Mouse (Mus musculus) activated CD4-positive, CD25-positive, alpha-beta regulatory T cell, adult 4 months (primary cell): Measurements from ENCODE around the gene Nrf1. TPM values are rescaled to one million over a fixed set of nuclear protein-coding genes. Genes with fewer than 3 reads are reported as not detected.

ENCODE experiments used
- ATAC-seq: one replicate; pipeline ENCODE4 v1.8.0; 2017
- polyA plus RNA-seq, 2 experiments: library from polyadenylated mRNA; unstranded; fragments of 100-300 nt; shearing (Covaris generic); gene quantifications; one replicate each; pipeline ENCODE4 v1.2.1; 2017

Gene Nrf1
- polyA plus RNA-seq, 2 experiments from 2014 or later = 72.8 to 78.3 TPM

GRCm38 (mm10) chr6:30150471-30150870, 102.7 kb downstream of the Nrf1 start:
- ATAC-seq = no peak

- ATAC-seq = no peak
These were observed 104.4 kb downstream of the Nrf1 start for GRCm38 (mm10) chr6:30152163-30152562.

DNA sequence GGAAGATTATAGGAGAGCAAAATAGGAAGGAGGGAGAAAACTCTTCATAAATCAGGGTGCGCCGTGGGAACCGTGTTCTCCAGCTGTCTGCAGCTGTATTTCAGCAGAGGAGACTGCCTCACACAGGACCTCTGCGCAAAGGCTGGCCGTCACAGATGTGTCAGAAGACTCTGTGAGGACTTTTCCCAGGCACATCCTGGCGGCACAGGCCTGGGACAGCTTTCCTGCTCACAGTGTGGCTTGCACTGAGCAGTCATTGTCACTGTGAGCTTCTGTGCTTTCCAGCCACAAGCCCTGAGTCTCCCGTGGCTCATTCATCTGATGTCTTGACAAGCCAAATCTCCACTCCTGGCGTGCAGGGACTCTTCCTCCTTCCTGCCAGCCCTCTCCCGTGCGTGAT, 104.9 kb downstream of the Nrf1 start:
- no peak for ATAC-seq

GRCm38 (mm10) chr6:30153076-30153475, 105.3 kb downstream of the Nrf1 start:
- no peak for ATAC-seq

DNA sequence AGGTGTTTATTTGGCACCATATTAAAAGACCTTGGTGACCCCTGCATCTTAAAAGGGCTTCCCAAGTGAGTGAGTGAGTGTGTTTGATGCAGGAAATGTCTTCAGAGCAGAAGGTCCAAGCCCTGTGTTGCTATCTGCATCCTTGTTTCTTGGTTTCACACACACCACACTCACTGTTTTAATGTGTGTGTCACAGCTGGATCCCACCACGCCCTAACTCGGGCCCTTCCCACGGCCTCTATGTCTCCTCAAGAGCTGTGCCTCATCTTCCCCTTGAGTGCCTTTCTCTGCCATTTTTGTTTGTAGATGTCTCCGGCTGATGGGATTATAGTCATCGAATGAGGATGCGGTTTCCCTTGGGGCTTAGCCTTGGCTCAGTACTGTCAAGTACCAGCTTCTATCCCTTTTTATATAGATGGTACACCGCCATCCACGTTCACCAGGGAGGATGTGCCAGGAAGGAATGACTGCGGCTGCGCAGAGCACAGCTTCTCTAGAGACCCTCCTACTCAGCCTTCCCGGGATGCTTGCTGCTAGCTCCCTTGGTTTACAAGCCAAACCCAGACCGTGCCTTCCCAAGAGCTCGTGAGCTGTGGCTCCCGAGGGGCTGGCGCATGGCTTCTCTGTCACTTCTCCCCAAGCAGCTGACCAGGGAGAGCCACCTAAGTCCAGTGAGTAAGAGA, 106.1 kb downstream of the Nrf1 start:
- ATAC-seq = no peak

GRCm38 (mm10) chr6:30159516-30160045, 111.8 kb downstream of the Nrf1 start:
- ATAC-seq = no peak

DNA sequence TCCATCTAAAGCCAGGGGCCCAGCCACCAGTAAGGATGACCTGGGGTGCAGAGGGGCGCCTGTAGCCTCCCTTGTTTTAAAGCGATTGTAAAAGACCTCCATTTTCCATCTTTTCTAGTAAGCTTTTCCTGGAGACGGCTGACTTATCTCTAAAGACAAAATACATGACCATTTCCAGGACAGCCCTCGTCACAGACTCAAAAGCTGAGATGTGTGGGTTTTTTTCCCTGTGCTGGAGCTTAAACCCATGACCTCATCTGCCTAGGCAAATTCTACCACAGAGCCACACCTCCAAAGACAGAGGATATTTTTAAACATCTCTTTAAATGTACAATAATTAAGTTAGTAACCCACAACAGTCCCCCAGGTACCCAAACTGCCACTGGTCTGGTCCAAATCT, 112.6 kb downstream of the Nrf1 start:
- no peak for ATAC-seq

- ATAC-seq = no peak
These were observed 113.8 kb downstream of the Nrf1 start for GRCm38 (mm10) chr6:30161618-30162017.

GRCm38 (mm10) chr6:30162091-30162490, 114.3 kb downstream of the Nrf1 start:
- ATAC-seq = no peak

DNA sequence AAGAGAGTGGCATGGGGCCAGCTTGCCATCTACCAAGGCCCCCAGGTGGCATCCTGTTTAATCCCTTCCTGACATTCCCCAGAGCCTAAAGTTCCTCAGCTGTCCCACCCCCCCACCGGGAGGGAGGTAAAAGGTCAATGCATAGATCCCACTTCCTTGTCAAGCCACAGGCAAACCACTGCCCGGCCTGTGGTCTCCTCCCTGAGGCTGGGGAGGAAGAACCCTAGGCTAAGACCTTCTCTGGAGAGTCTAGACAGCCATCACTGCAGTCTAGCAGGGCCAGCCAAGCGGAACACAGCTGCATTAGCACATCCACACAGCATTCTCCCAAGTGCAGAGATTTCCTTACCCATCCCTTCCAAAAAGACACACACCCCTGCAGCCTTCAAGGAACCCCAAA, 118.6 kb downstream of the Nrf1 start:
- no peak for ATAC-seq

GRCm38 (mm10) chr6:30167192-30167591, 119.4 kb downstream of the Nrf1 start:
- ATAC-seq = no peak

- no peak for ATAC-seq
These were observed 120.5 kb downstream of the Nrf1 start for GRCm38 (mm10) chr6:30168275-30168674.

GRCm38 (mm10) chr6:30169148-30169547, 121.4 kb downstream of the Nrf1 start:
- ATAC-seq = no peak

GRCm38 (mm10) chr6:30171226-30171625, 123.4 kb downstream of the Nrf1 start:
- no peak for ATAC-seq

DNA sequence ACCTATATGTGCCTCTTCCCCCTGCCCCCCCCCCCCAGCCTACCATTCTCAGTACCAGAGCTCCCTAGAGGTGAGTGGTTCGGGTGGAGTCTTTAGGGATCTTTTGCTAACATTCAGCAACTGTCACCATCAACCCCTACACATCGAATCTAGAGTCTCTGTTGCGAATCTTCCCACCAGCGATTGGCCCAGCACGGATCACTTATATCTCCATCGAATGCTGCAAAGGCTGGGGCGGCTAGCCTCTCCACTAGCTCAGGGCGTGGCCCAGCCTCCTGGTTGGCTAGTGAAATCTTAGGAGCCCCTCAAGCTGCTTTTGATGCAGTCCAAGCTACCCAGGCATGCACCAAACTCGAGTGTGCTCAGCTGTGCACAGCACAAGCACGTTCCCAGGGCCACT, 124.2 kb downstream of the Nrf1 start:
- ATAC-seq = no peak

DNA sequence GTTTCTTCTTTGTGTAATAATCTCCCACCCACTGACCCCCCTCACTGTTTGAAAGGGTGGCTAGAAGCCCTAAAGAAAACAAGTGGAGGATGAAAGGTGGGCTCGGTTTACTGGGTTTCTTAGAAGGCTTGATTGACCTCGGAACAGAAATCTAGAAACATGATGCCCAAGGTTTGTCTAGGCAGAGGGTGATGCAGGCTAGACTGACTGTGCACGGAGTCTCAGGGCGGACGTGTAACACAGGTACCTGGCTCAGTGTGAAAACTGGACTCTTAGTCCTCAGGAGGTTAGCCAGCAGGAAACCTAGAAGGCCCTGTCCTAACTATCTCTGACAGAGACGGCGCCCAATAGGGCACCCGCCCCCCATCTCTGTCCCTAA, 124.6 kb downstream of the Nrf1 start:
- no peak for ATAC-seq

- no peak for ATAC-seq
These were observed 125.2 kb downstream of the Nrf1 start for GRCm38 (mm10) chr6:30172820-30173550.

- ATAC-seq = peak; percentile 59
These were observed 126.0 kb downstream of the Nrf1 start for GRCm38 (mm10) chr6:30173551-30174460.

DNA sequence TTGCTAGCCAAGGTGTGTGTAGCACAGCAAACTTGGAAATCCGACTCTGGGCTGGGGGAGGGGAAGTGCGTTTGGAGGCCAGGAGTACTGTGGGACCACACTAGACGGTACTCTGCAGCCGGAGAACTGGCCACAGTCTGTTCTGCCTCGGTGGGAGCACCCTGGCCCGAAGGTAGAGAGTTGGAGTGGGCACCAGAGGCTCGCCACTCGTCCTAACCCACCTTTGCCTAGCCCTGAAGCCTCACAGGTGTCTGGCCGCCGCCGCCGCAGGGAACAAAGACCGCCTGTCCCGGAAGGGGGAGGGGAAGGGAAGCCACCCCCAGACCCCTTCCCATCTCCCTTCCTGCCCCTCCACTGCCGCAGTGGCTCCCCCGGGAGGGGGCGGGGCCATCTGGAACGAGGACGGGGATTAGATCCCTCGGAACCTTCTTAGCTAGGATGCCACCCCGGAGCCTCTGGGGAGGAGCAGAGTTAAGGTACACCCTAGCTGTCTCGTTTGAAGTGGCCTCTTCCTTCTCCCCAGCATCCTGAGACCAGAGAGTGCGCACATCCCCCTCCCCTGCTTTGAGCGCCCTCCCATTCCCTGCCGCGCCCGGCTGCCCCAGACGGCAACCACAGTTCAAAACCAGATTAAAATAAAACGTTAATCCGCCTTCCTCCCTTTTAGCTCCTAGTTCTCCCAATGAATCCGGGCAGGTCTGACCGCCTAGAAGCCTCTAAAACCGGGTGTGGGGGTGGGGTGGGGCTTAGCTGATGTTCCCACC, 126.9 kb downstream of the Nrf1 start:
- peak; percentile 10 for ATAC-seq

GRCm38 (mm10) chr6:30175225-30175917, 127.6 kb downstream of the Nrf1 start:
- ATAC-seq = no peak

DNA sequence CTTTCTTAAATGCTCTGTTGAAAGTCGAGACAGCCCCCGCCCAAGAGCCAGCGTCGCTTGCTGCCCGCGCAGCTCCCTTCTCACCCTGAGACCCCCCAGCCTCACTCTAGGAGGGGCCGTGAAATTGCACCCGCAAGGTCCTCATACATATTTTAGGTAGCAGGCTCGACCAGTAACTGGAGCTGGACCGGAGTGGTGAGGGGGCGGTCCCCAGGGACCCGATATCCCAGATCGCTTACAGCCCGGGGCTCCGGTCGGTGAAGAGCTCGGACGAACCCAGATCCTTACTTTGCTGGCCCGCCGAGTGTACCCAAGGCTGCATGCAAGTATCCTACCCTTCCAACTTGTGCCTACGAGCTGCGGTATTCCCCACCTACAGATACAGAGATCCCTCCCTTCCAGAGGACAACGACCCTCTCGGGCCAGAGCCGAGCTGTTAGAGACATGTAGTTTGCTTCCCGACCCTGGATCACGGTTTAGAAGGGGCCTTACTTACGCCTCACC, 128.2 kb downstream of the Nrf1 start:
- ATAC-seq = no peak
